Mouse (Mus musculus): ENCODE measurements around the gene Commd9.

DNA sequence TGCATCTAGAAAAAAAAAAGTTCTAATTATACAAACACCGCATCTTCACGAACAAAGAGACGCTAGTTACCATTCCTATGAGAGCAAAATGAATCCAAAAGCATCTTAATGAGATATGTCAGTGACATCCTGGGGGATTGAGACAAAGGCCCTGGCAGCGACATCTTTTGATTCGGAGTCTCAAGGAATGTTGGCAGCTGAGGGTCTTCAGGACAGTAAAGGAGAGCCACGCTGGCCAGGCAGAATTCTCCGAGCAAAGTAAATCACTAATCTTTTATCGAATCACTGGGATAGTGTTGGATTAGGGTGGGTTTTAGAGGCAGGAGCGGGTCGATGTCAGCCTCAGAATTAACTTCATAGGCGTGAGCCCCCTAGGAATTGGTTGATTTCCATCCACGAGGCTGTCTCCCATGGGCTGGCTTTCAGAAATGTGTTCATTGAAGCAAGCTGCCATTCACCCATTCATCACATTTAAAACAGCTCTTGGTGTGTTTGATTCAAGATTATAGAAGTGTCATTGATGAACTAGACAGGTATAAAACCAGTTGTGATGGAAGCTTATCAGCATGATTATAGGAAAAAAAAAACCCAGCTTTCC, 39.6 kb downstream of the Commd9 start:
- TF ChIP-seq POLR2A (IDR thresholded peaks at IDR 0.05; ENCODE audit: insufficient read depth, low read depth, low read length) (no peak), CTCF (IDR thresholded peaks at IDR 0.05; ENCODE audit: insufficient read depth, low read depth, low read length) (no peak)

Measured in olfactory bulb, adult 2 months (tissue).